Mouse (Mus musculus) layer of hippocampus, postnatal 25 days (tissue): ENCODE results near the gene Fer1l4. TPM values are rescaled to one million over a fixed set of nuclear protein-coding genes. Genes with fewer than 3 reads are reported as not detected.

Experiments
- DNase-seq, 2 experiments: peaks; one replicate each; pipeline ENCODE4 v3.0.0; 2022; ENCODE audit warnings: mixed read lengths in 2 of 2, low spot score in 1 of 2; ENCODE audit errors: extremely low spot score in 1 of 2
- total RNA-seq, 2 experiments: library from RNA; stranded (reverse); gene quantifications; 2 replicates each; pipeline ENCODE4 v1.2.3; 2021

The Fer1l4 gene
- total RNA-seq, 2 experiments from 2014 or later, result not detected

- DNase-seq, result no peak
Measured at GRCm38 (mm10) chr2:156018106-156018505, 34.6 kb downstream of the Fer1l4 start.

- DNase-seq, result peak; percentile 82 to 84
Measured at GRCm38 (mm10) chr2:156007888-156008532, 44.7 kb downstream of the Fer1l4 start, which contains the start of the genes 6430550D23Rik and Ergic3. TSS of gene 6430550D23Rik (minus strand) at chr2:156007977. TSS of gene Ergic3 (plus strand) at chr2:156008045.

GRCm38 (mm10) chr2:156005393-156005792 is 47.4 kb downstream of the Fer1l4 start:
- no peak for DNase-seq

GRCm38 (mm10) chr2:155991863-155992321 is 60.9 kb downstream of the Fer1l4 start:
- DNase-seq, result peak in 1 of 2 experiments; percentile 48

GRCm38 (mm10) chr2:155991151-155991550 is 61.6 kb downstream of the Fer1l4 start:
- DNase-seq, result no peak

GRCm38 (mm10) chr2:155989085-155989484 is 63.7 kb downstream of the Fer1l4 start:
- no peak for DNase-seq

- DNase-seq, result no peak
Measured at GRCm38 (mm10) chr2:155987131-155987530, 65.6 kb downstream of the Fer1l4 start.

GRCm38 (mm10) chr2:155985776-155986175 is 67.0 kb downstream of the Fer1l4 start:
- DNase-seq, result no peak

- no peak for DNase-seq
Measured at GRCm38 (mm10) chr2:155979328-155979991, 73.3 kb downstream of the Fer1l4 start.

- DNase-seq, result no peak
Measured at GRCm38 (mm10) chr2:155974087-155974731, 78.5 kb downstream of the Fer1l4 start.

GRCm38 (mm10) chr2:155973348-155973747 is 79.4 kb downstream of the Fer1l4 start:
- no peak for DNase-seq

Other genes with a start within 250 kb of the Fer1l4 start
- gene BC029722, start 233.5 kb downstream of the Fer1l4 start, total RNA-seq, result 10 to 100 TPM; 52.8 to 60.0 TPM
- gene Eif6, start 226.0 kb downstream of the Fer1l4 start, total RNA-seq, result 10 to 100 TPM; 59.0 to 75.7 TPM
- gene Fam83c, start 218.1 kb downstream of the Fer1l4 start, total RNA-seq, result not detected
- gene Uqcc1, start 122.6 kb downstream of the Fer1l4 start, total RNA-seq, result 10 to 100 TPM; 60.8 to 74.1 TPM
- not detected for gene Gm15557, start 112.2 kb downstream of the Fer1l4 start, total RNA-seq
- gene Gdf5, start 107.6 kb downstream of the Fer1l4 start, total RNA-seq, result under 1 TPM in 1 of 2 experiments, not detected in 1; 0.10 TPM
- 10 to 100 TPM; 14.3 to 18.9 TPM for gene Cep250, start 96.5 kb downstream of the Fer1l4 start, total RNA-seq
- gene 6430550D23Rik, start 45.0 kb downstream of the Fer1l4 start, total RNA-seq, result 1 to 10 TPM; 1.8 to 2.6 TPM
- 100 to 1,000 TPM; 174 to 223 TPM for gene Ergic3, start 44.9 kb downstream of the Fer1l4 start, total RNA-seq
- 1 to 10 TPM; 3.9 to 4.2 TPM for gene Spag4, start 12.2 kb upstream of the Fer1l4 start, total RNA-seq
- 10 to 100 TPM; 26.8 to 30.4 TPM for gene Cpne1, start 59.0 kb upstream of the Fer1l4 start, total RNA-seq
- 10 to 100 TPM; 28.9 to 30.6 TPM for gene Rbm12, start 59.0 kb upstream of the Fer1l4 start, total RNA-seq
- gene Gm28036, start 74.1 kb upstream of the Fer1l4 start, total RNA-seq, result 10 to 100 TPM; 21.3 to 24.4 TPM
- gene Romo1, start 91.1 kb upstream of the Fer1l4 start, total RNA-seq, result 100 to 1,000 TPM; 156 to 190 TPM
- 10 to 100 TPM; 45.6 to 47.4 TPM for gene Nfs1, start 91.2 kb upstream of the Fer1l4 start, total RNA-seq
- 100 to 1,000 TPM; 275 to 354 TPM for gene Rbm39, start 127.3 kb upstream of the Fer1l4 start, total RNA-seq
- 10 to 100 TPM; 80.3 to 82.7 TPM for gene Phf20, start 143.5 kb upstream of the Fer1l4 start, total RNA-seq